Mouse (Mus musculus): ENCODE data around the gene Polr2b.

DNA sequence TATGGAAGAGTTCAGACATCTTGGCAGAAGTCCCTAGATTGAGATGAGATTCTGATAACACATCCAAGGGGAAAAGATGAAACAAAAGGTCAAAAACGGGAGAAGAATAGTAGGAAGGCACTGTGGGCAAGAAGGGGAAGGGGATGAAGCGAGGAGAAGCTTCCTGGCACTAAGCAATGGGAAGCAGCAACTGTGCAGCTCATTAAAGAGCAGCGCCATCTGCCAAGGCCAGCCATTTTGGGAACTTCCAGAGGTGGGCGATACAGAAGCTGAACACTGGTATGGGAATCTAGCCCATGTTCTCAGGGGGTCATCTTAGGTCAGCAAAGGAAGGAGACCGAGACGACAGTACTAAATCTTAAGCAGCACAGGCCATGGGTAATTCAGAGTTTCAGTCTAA, 53.7 kb downstream of the Polr2b start:
- TF ChIP-seq CTCF (IDR thresholded peaks at IDR 0.05 in 2 of 3, conservative IDR thresholded peaks at IDR 0.05 in 1 of 3; ENCODE audit: control insufficient read depth in 1 of 3, insufficient read depth in 1 of 3, low read depth in 2 of 3, low read length in 3 of 3, poor library complexity in 1 of 3, severe bottlenecking in 1 of 3) (no peak), ZC3H11A (IDR thresholded peaks at IDR 0.05; ENCODE audit: low read depth, low read length) (no peak), EP300 (IDR thresholded peaks at IDR 0.05; ENCODE audit: low read depth in 1 of 2, low read length in 2 of 2) (no peak), BHLHE40 (IDR thresholded peaks at IDR 0.05; ENCODE audit: borderline replicate concordance, low read depth, low read length) (no peak), TBP (IDR thresholded peaks at IDR 0.05; ENCODE audit: low read depth, low read length) (no peak), GATA1 (IDR thresholded peaks at IDR 0.05; ENCODE audit: low read depth, low read length) (no peak), MYB (IDR thresholded peaks at IDR 0.05; ENCODE audit: low read depth, low read length) (no peak), POLR2A (IDR thresholded peaks at IDR 0.05; ENCODE audit: control insufficient read depth in 1 of 2, insufficient read depth in 1 of 2, low read depth in 1 of 2, low read length in 2 of 2, poor library complexity in 1 of 2) (no peak), MXI1 (IDR thresholded peaks at IDR 0.05; ENCODE audit: low read depth, low read length) (no peak), MAFK (IDR thresholded peaks at IDR 0.05; ENCODE audit: borderline replicate concordance, low read depth, low read length) (no peak), SMC3 (IDR thresholded peaks at IDR 0.05; ENCODE audit: low read depth, low read length) (no peak), ELF1 (IDR thresholded peaks at IDR 0.05; ENCODE audit: low read depth, low read length) (no peak), ZNF384 (IDR thresholded peaks at IDR 0.05; ENCODE audit: low read depth, low read length) (no peak), TAL1 (IDR thresholded peaks at IDR 0.05; ENCODE audit: low read length) (no peak)
